Mouse (Mus musculus) cerebellum, adult 2 months (tissue): ENCODE data around the gene Cbx1.

Experiments used
- CTCF ChIP-seq: fragments of 200-500 bp; IDR thresholded peaks from 2 replicates; pipeline ENCODE4 v1.5.1; 2011; ENCODE audit warnings: low read depth, mild to moderate bottlenecking, control low read depth, low read length, moderate library complexity, borderline replicate concordance; ENCODE audit not compliant: insufficient read depth
- POLR2A ChIP-seq: fragments of 200-500 bp; IDR thresholded peaks from 2 replicates; pipeline ENCODE4 v1.6.1; 2011; ENCODE audit warnings: low read length, control low read depth, borderline replicate concordance; ENCODE audit not compliant: insufficient read depth

GRCm38 (mm10) chr11:96766555-96766954 lies 22.4 kb upstream of the Cbx1 start:
- no peak for TF ChIP-seq CTCF
- no peak for TF ChIP-seq POLR2A
